Mouse (Mus musculus) liver, embryonic 11.5 days (tissue): ENCODE measurements around the gene Lrsam1. TPM values are rescaled to one million over a fixed set of nuclear protein-coding genes. Genes with fewer than 3 reads are reported as not detected.

Experiments
- ATAC-seq: fragments of 200-750 bp; cut with Nextera tagmentation; replicated peaks from 2 replicates; pipeline ENCODE4 v1.8.0; 2017; ENCODE audit warnings: moderate number of reproducible peaks, mild to moderate bottlenecking, moderate TSS enrichment, moderate library complexity; ENCODE audit not compliant: low FRiP score
- DNase-seq: peaks from one replicate; pipeline ENCODE4 v3.0.0-alpha.2; 2017; ENCODE audit warnings: low spot score
- H3K27ac ChIP-seq: fragments of 300-500 bp; sonication (generic); 2 replicates; pipeline ENCODE4 v1.5.1; 2014; ENCODE audit warnings: mild to moderate bottlenecking, low read depth, low read length, control low read depth
- H3K27me3 ChIP-seq: fragments of 300-500 bp; sonication (generic); replicated peaks from 2 replicates; pipeline ENCODE4 v1.6.1; 2014; ENCODE audit warnings: low read length, mixed read lengths; ENCODE audit not compliant: control insufficient read depth, insufficient read depth
- H3K36me3 ChIP-seq: fragments of 300-500 bp; sonication (generic); 2 replicates; pipeline ENCODE4 v1.6.1; 2014; ENCODE audit warnings: mild to moderate bottlenecking, low read length, moderate library complexity, mixed read lengths; ENCODE audit not compliant: control insufficient read depth, insufficient read depth
- H3K4me1 ChIP-seq: fragments of 300-500 bp; sonication (generic); replicated peaks from 2 replicates; pipeline ENCODE4 v1.6.1; 2014; ENCODE audit warnings: low read length, mixed read lengths; ENCODE audit not compliant: control insufficient read depth, insufficient read depth
- H3K4me2 ChIP-seq: fragments of 300-500 bp; sonication (generic); 2 replicates; pipeline ENCODE4 v1.6.1; 2014; ENCODE audit warnings: mild to moderate bottlenecking, control low read depth, moderate library complexity
- H3K4me3 ChIP-seq: fragments of 300-500 bp; sonication (generic); 2 replicates; pipeline ENCODE4 v1.5.1; 2014; ENCODE audit warnings: low read depth, low read length, control low read depth
- H3K9ac ChIP-seq: fragments of 300-500 bp; sonication (generic); 2 replicates; pipeline ENCODE4 v1.6.1; 2014; ENCODE audit warnings: low read depth, low read length, control low read depth
- H3K9me3 ChIP-seq: fragments of 300-500 bp; sonication (generic); 2 replicates; pipeline ENCODE4 v1.6.1; 2016; ENCODE audit warnings: low read length, inconsistent platforms, mixed read lengths; ENCODE audit not compliant: control insufficient read depth
- WGBS: fragments of 180-500 bp; shearing (Covaris S2); extraction: QIAGEN DNeasy Blood & Tissue Kit; methylation state at CpG from one replicate; pipeline ENCODE4 v1.1.7; 2014; 5-methylcytosine and 5-hydroxymethylcytosine counted together
- polyA plus RNA-seq: library from polyadenylated mRNA; unstranded; fragments of >200 nt; fragmentation: Nextera tagmentation; extraction: Ambion mirVana; gene quantifications from 2 replicates; pipeline ENCODE4 v1.2.1, GENCODE M21; 2014

The Lrsam1 gene
- polyA plus RNA-seq, 1 experiment from 2014 or later: 6.1 TPM

DNA sequence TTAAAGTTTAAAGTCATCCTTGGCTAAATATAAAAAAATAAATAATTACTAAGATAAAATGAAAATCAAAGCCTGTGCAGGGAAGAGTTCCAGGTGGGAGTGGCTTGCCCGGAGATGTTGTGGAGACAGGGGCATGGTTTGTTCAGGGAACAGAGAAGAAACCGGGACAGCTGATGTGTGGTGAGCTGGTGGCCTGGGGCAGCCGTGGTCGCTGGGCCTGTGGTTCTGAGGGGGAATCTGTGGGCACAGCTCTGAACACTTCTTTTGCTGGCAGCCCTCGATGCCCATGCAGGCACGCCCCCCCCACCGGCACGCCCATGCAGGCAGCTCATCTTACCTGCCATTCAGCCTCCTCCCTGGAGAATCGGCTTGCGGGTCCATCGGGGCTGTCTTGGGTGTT lies 14.0 kb downstream of the Lrsam1 start:
- no peaks in the 10 kb centered on the region for H3K27me3 ChIP-seq
- H3K27ac ChIP-seq: no peak overlapping the region
- no peak overlapping the region for H3K4me3 ChIP-seq
- H3K9me3 ChIP-seq: no peaks in the 10 kb centered on the region
- ATAC-seq: no peak
- peaks cover 8% of the 10 kb centered on the region for H3K36me3 ChIP-seq
- no peaks in the 10 kb centered on the region; the same call in 1 of the 2 replicates for H3K4me1 ChIP-seq
- H3K9ac ChIP-seq: no peak overlapping the region
- 88% methylated on average over 11 of the region's 11 CpGs for WGBS
- no peak for DNase-seq
- no peak overlapping the region for H3K4me2 ChIP-seq

DNA sequence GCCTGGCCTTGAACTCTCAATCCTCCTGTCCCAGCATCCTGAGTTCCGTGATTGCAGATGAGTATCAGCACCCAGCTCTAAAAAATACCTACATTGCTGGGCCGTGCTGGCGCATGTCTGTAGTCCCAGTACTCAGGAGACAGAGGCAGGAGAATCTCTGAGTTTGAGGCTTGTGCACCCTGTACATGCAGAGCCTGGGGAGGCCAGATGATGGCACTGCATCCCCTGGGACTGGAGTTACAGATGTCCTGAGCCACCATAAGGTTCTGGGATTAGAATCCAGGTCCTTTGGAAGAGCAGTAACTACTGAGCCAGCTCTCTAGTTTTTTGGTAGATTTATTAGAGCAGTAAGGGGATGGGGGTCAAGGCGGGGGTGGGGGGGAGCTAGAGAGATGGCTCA lies 20.9 kb downstream of the Lrsam1 start:
- H3K4me2 ChIP-seq: no peak overlapping the region
- H3K9ac ChIP-seq: no peak overlapping the region
- peaks cover 15% of the 10 kb centered on the region for H3K36me3 ChIP-seq
- WGBS: 91% methylated on average over 4 of the region's 4 CpGs
- no peaks in the 10 kb centered on the region for H3K27me3 ChIP-seq
- no peak overlapping the region for H3K4me3 ChIP-seq
- no peak overlapping the region for H3K27ac ChIP-seq
- ATAC-seq (no peak), DNase-seq (no peak)
- no peaks in the 10 kb centered on the region for H3K4me1 ChIP-seq
- H3K9me3 ChIP-seq: no peaks in the 10 kb centered on the region

DNA sequence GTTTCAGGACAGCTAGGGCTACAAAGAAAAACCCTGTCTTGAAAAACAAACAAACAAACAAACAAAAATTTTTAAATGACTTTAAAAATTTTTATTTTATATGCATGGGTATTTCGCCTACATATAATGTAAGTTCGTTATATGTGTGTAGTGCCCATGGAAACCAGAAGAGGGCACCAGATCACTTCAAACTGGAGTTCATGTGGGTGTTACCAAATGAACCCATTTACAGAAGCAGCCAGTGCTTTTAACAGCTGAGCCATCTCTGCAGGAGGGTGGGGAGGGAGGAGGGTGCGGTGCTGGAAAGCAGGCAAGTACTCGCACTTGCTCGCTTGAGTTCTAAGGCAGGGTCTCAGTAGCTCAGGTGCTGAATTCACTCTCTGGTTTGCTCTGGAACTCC lies 22.0 kb downstream of the Lrsam1 start:
- ATAC-seq (peak; percentile 68), DNase-seq (no peak)
- Histone ChIP-seq H3K4me2 (no peak overlapping the region), H3K27ac (no peak overlapping the region), H3K9ac (no peak overlapping the region), H3K36me3 (peaks cover 9% of the 10 kb centered on the region; the same call in 1 of the 2 replicates), H3K4me1 (no peaks in the 10 kb centered on the region), H3K4me3 (no peak overlapping the region), H3K9me3 (no peaks in the 10 kb centered on the region), H3K27me3 (no peaks in the 10 kb centered on the region)
- 57% methylated on average over 5 of the region's 5 CpGs for WGBS

DNA sequence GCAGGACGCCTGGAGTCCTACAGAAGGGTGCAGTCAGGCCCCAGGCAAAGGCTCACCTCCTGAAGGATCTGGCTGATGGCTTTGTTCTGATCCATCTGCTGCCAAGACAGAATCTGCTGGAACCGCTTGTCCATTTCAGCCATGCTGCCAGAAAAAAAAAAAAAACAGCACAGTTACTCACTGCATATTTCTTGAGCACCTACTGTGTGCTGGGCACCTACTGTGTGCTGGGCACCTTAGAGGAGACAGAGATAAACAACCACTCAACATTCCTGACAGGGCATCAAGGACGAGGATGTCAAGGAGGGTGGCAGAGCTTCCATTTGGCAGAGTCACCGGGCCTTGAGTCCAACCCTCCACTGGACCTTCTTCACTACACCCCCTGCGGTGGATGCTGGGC lies 22.7 kb downstream of the Lrsam1 start:
- H3K4me2 ChIP-seq: no peak overlapping the region
- DNase-seq (no peak), ATAC-seq (no peak)
- H3K9ac ChIP-seq: no peak overlapping the region
- H3K4me3 ChIP-seq: no peak overlapping the region
- H3K27me3 ChIP-seq: no peaks in the 10 kb centered on the region
- WGBS: 89% methylated on average over 5 of the region's 5 CpGs
- H3K36me3 ChIP-seq: peaks cover 9% of the 10 kb centered on the region; the same call in 1 of the 2 replicates
- no peaks in the 10 kb centered on the region for H3K4me1 ChIP-seq
- H3K27ac ChIP-seq: no peak overlapping the region
- H3K9me3 ChIP-seq: no peaks in the 10 kb centered on the region

DNA sequence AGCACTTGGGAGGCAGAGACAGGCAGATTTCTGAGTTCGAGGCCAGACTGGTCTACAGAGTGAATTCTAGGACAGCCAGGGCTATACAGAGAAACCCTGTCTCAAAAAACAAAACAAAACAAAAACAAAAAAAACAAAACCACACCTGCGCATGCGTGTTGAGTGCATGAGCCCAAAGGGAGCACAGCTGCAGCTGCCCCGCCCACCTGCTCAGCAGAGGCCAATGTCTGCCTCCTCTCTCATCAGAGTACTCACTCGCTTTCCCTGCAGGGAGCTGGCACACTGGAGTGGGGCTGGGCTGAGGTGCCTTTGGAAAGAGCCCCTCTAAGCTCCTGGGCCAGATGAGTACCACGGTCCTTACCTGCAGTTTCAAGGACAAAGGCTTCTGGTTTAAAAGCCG lies 29.7 kb downstream of the Lrsam1 start:
- ATAC-seq (no peak), DNase-seq (no peak)
- no peaks in the 10 kb centered on the region for H3K27me3 ChIP-seq
- H3K4me2 ChIP-seq: no peak overlapping the region
- no peak overlapping the region for H3K4me3 ChIP-seq
- H3K9ac ChIP-seq: no peak overlapping the region
- 76% methylated on average over 7 of the region's 7 CpGs for WGBS
- no peak overlapping the region for H3K27ac ChIP-seq
- H3K9me3 ChIP-seq: no peaks in the 10 kb centered on the region
- H3K36me3 ChIP-seq: no peaks in the 10 kb centered on the region
- 0 out of 2 replicates have a peak, but pooled peaks cover 4% of the 10 kb centered on the region for H3K4me1 ChIP-seq

DNA sequence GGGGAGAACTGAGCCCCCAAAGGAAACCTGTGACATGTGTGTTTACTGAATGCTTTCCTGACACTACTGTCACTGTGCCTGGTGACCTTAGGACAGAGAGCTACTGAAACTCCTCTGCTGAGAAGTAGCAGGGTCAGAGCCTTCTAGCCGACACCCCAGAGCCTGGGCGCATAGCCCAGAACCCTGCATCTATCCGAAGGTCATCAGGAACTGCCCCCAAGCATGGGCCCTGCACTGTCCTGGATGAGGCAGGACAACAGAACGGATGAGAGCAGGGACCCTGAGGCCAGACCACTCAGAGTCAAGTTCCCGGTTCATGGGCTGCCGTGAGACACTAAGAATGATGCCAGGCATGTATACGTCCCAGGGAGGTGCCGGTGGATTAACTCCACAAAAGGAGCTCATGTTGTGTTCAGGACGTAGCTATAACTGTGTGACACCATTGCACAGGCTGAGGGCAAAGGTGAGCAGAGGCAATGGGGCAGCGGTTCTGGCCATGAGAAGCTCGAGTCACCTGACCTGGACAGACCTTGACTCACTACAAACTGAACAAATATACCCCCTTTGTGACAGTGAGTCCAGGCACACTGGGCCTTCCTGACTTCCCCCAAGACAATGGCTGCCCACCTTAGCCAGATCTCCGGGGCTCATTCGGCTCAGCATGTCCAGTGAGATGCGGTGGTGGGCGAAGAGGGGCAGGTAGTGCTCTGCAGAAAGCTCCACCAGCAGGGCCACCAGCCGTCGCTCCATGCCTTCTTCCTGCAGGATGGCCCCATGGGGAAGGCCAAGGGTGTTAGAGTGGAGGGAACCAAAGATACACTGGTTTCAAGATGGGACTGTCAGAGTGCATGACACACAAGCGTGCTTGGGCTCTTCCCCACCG lies 32.2 kb downstream of the Lrsam1 start:
- H3K4me1 ChIP-seq: 0 out of 2 replicates have a peak, but pooled peaks cover 4% of the 10 kb centered on the region
- ATAC-seq (peak; percentile 35), DNase-seq (no peak)
- no peak overlapping the region for H3K9ac ChIP-seq
- no peaks in the 10 kb centered on the region for H3K9me3 ChIP-seq
- no peaks in the 10 kb centered on the region for H3K27me3 ChIP-seq
- H3K36me3 ChIP-seq: 0 out of 2 replicates have a peak, but pooled peaks cover 3% of the 10 kb centered on the region
- H3K4me2 ChIP-seq: no peak overlapping the region
- peak overlapping the region; percentile 32; the same call in 1 of the 2 replicates for H3K27ac ChIP-seq
- H3K4me3 ChIP-seq: no peak overlapping the region
- 87% methylated on average over 19 of the region's 19 CpGs for WGBS

DNA sequence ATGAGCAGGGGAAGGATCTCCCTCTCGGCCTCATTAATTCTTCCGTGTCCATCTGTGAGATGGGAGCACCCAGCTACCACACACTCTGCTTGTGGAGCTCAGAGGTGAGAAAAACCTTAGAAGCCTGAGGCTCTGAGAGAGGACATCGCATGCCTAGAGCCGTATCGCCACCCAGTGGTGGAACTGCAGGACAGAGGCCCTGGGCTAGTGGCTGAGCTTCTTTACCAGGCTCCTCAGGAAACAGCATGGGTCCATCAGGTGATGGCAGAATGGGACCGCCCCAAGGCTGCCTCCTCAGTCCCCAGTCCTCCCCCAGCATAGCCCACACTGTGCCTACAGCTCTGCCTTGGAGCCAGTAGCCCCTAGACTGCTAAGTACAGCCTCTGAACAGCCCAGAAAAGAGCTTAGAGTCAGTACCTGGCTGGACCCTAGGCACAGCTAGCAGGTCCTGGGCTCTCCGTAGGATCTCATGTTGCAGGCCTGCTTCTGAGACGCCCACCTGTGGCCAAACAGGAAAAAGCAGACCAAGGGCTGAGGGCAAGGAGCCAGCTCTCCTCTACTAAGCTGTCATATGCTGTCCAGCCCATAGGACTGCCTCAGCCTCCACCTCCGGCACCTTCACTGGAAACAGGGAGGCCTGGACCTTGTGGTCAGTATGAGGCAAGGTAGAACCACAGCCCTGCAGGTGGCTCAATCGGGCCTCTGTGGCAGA lies 33.0 kb downstream of the Lrsam1 start:
- Histone ChIP-seq H3K27me3 (no peaks in the 10 kb centered on the region), H3K9ac (no peak overlapping the region), H3K4me3 (no peak overlapping the region), H3K36me3 (0 out of 2 replicates have a peak, but pooled peaks cover 3% of the 10 kb centered on the region), H3K27ac (0 out of 2 replicates have a peak overlapping the region, but pooled peaks have one; percentile 32), H3K4me1 (0 out of 2 replicates have a peak, but pooled peaks cover 4% of the 10 kb centered on the region), H3K4me2 (no peak overlapping the region), H3K9me3 (no peaks in the 10 kb centered on the region)
- DNase-seq (peak; percentile 69), ATAC-seq (peak; percentile 41; the same call in 1 of the 2 replicates)
- WGBS: 38% methylated on average over 10 of the region's 10 CpGs

DNA sequence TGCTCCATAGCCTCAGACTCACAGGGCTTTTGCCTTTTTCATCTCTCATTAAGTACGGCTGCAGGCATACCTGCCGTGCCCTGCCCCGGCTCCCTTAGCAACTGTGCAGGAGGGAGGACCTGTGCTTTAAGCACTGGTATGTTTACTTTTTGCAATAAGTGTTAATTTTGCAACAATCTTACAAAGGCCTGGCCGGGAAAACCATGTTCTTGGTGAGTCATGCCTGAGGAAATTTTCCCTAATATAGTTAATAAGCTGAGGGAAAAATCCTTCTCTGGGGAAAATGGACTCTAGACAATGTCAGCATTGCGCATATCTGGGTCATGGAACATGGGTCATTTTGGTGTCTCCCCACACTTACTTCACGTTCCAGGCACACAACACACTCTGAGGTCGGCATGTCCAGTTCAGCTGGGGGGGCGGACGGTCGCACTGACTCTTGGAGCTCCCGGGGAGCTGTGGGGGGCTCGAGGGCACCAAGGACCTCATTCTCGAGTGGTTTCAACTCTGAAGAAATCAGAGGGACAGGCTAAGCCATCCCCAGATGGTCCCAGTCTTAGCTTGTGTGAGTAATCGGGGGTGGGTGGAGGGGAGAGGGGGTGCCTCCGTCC lies 33.7 kb downstream of the Lrsam1 start:
- no peak for ATAC-seq
- 79% methylated on average over 15 of the region's 15 CpGs for WGBS

More for the DNA sequence above, 33.7 kb downstream of the Lrsam1 start:
- Histone ChIP-seq H3K9ac (no peak overlapping the region), H3K9me3 (no peaks in the 10 kb centered on the region), H3K4me2 (no peak overlapping the region), H3K4me1 (0 out of 2 replicates have a peak, but pooled peaks cover 4% of the 10 kb centered on the region), H3K4me3 (no peak overlapping the region), H3K27me3 (no peaks in the 10 kb centered on the region), H3K27ac (no peak overlapping the region), H3K36me3 (0 out of 2 replicates have a peak, but pooled peaks cover 4% of the 10 kb centered on the region)
- no peak for DNase-seq
